Mouse (Mus musculus) inflammation-experienced regulatory T-cells, adult 16 weeks (primary cell): Measurements from ENCODE around the gene Pnisr. TPM values are rescaled to one million over a fixed set of nuclear protein-coding genes. Genes with fewer than 3 reads are reported as not detected.

Source experiments
- polyA plus RNA-seq: library from polyadenylated mRNA; unstranded; fragments of 100-300 nt; shearing (Covaris generic); gene quantifications from one replicate; pipeline ENCODE4 v1.2.1, GENCODE M21; 2017

Pnisr gene
- 212 TPM for polyA plus RNA-seq

DNA sequence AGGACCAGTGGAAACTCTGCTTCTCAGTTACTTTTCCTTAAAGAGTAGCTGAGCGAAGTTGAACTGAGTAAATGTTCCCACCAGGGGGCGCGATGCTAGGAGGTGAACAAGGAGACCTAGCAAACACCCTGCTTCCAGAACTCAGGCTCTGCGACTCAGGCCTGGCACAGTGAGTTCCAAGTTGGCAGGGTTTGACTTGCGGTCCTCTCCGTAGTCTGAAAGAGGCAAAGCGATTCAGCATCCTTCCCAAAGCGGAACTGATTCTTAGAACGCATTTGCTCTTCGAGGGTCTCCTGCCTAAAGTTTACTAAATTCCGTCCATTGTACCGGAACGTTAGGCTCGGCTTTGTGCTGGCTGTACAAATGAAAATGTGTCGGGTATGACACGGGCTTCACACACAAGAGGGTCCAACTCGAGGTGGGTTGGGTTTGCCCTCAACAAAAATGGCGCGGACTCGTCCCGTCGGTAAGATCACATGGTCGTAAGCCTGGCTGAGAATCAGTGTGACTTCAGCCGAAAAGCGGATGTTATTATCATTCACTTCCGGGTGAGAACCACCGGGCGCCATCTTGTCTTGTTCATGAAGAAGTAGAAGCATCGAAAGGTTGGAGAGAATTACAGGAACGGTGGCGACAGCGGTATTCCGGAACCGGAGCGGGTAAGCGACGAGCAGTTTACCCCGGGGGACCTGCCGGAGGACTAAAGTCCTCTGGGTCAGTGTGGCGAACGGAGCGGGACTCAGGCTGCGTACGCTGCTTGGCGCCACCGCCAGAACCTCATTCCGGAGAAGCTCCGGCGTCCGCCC, at the start of gene Pnisr:
Gene Pnisr (plus strand): TSS at position 103 of the 806 bp plus-strand sequence.

GRCm38 (mm10) chr4:21879565-21880220, 32.3 kb downstream of the Pnisr start, which contains the start of gene Coq3:
Gene Coq3, plus strand, starts transcription at chr4:21879673.

Other genes with a start within 250 kb of the Pnisr start
- not detected for gene Prdm13, start 161.6 kb upstream of the Pnisr start, polyA plus RNA-seq
- 43.0 TPM for gene Ccnc, start 119.9 kb upstream of the Pnisr start, polyA plus RNA-seq
- gene Usp45, start 80.4 kb upstream of the Pnisr start, polyA plus RNA-seq: 28.2 TPM
- gene Tstd3, start 80.4 kb upstream of the Pnisr start, polyA plus RNA-seq: 23.6 TPM
- 13.2 TPM for gene Coq3, start 32.1 kb downstream of the Pnisr start, polyA plus RNA-seq
- gene Faxc, start 83.7 kb downstream of the Pnisr start, polyA plus RNA-seq: not detected